Mouse (Mus musculus) brain, embryonic 18.5 days (tissue): ENCODE measurements at regions not wholly inside any gene's neighbourhood (a gene's known extent, or its start where the extent isn't known, plus 50 kb on each side); places are given as distances from the start of the nearest gene placed in this dataset.

Source experiments
- DNase-seq: peaks from one replicate; pipeline ENCODE4 v3.0.0-alpha.2; 2012; ENCODE audit warnings: low read depth, low spot score

- no peak for DNase-seq
Observed at GRCm38 (mm10) chr17:45966736-45967135, 65.4 kb downstream of the Vegfa start.

- no peak for DNase-seq
Observed at GRCm38 (mm10) chr17:45964031-45964430, 68.1 kb downstream of the Vegfa start.

GRCm38 (mm10) chr17:45963332-45963731 lies 68.8 kb downstream of the Vegfa start:
- DNase-seq: no peak

GRCm38 (mm10) chr17:45961626-45962319 lies 70.4 kb downstream of the Vegfa start:
- no peak for DNase-seq

GRCm38 (mm10) chr17:45958094-45958881 lies 73.9 kb downstream of the Vegfa start:
- no peak for DNase-seq

- DNase-seq: no peak
Observed at GRCm38 (mm10) chr17:45955481-45955880, 76.7 kb downstream of the Vegfa start.

GRCm38 (mm10) chr17:45954824-45955223 lies 77.3 kb downstream of the Vegfa start:
- no peak for DNase-seq

GRCm38 (mm10) chr17:45953523-45953922 lies 78.6 kb downstream of the Vegfa start:
- no peak for DNase-seq

GRCm38 (mm10) chr17:45950533-45951164 lies 81.5 kb downstream of the Vegfa start:
- no peak for DNase-seq

- no peak for DNase-seq
Observed at GRCm38 (mm10) chr17:45949141-45949540, 83.0 kb downstream of the Vegfa start.

GRCm38 (mm10) chr17:45948314-45948935 lies 83.7 kb downstream of the Vegfa start:
- no peak for DNase-seq

- DNase-seq: no peak
Observed at GRCm38 (mm10) chr17:45945005-45945404, 87.2 kb downstream of the Vegfa start.

- DNase-seq: no peak
Observed at GRCm38 (mm10) chr17:45943244-45943643, 88.9 kb downstream of the Vegfa start.

- no peak for DNase-seq
Observed at GRCm38 (mm10) chr17:45941890-45942375, 90.2 kb downstream of the Vegfa start.

- DNase-seq: no peak
Observed at GRCm38 (mm10) chr17:45940121-45940813, 91.9 kb downstream of the Vegfa start.

GRCm38 (mm10) chr17:45938284-45938683 lies 93.9 kb downstream of the Vegfa start:
- no peak for DNase-seq

- DNase-seq: no peak
Observed at GRCm38 (mm10) chr17:45936577-45936976, 95.6 kb downstream of the Vegfa start.

- DNase-seq: no peak
Observed at GRCm38 (mm10) chr17:45935291-45935690, 96.9 kb downstream of the Vegfa start.

GRCm38 (mm10) chr17:45934002-45934401 lies 98.2 kb downstream of the Vegfa start:
- DNase-seq: no peak

GRCm38 (mm10) chr17:45933034-45933433 lies 99.1 kb downstream of the Vegfa start:
- no peak for DNase-seq

GRCm38 (mm10) chr17:45932611-45933010 lies 99.6 kb downstream of the Vegfa start:
- DNase-seq: no peak
